Comparison of ENCODE assay signal across 8 mouse cellular contexts in the genomic region with DNA sequence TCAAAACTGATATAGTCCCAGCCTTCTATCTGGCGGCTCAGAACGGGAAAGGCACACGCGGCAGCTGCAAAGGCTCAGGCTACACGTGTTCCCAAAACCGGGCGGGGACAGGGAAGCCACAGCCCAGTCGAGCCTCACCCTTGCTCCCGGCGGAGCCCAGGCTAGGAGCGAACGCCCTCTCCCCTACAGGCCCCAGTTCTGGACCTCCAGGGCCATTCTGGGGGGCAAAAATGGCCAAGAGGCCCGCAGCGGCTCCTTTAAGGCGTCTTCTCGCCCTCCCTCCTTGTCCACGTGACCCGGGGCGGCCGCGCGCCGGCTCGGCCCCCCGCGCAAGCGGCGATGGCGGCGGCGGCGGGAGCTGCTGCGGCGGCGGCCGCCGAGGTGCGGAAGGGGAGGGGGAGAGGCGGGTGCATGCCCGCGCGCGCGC. TPM values are rescaled to one million over a fixed set of nuclear protein-coding genes. Genes with fewer than 3 reads are reported as not detected.
DNase-seq lines count a peak whose midpoint lies in the region; ATAC-seq and TF ChIP-seq lines count a peak whose summit lies in the region.

Gene C2 (minus strand): TSS at position 106 of the 427 bp plus-strand sequence.
Gene Ehmt2 (plus strand): TSS at position 310 of the 427 bp plus-strand sequence.

- intact Hi-C loops in left cerebral cortex, postnatal 14 days (cut with DNase I), result loop anchor here (5.0 kb wide), 1 partner anchor 41 kb away; no protein-coding TSS in a partner anchor

- no peak for TF ChIP-seq CTCF in cortical plate, adult 2 months (IDR thresholded peaks at IDR 0.05; ENCODE audit: extremely low read depth, insufficient read depth, low read length)

- peak; percentile 44 for ATAC-seq in inflammation-experienced regulatory T-cells, adult 6 months
- ATAC-seq in megakaryocyte-erythroid progenitor cell, adult 5-6 weeks (replicated peaks; ENCODE audit: low FRiP score, low TSS enrichment, poor library complexity, severe bottlenecking), result peak; percentile 42

- peak within 1 kb of the TSS; percentile 84 for H3K27ac ChIP-seq in cortical plate, adult 2 months (ENCODE audit: insufficient read depth, low read length)

- peak; percentile 87 for DNase-seq in adipocyte (ENCODE audit: low spot score)
- DNase-seq in gastrocnemius, postnatal 10 days, result peak; percentile 80
- peak; percentile 78 to 82 for DNase-seq in left cerebral cortex, postnatal 14 days (ENCODE audit: low spot score in 2 of 2)
- peak; percentile 91 for DNase-seq in right cerebral cortex, postnatal 25 days
- peak; percentile 89 for DNase-seq in yolk sac, embryonic 10.5 days (ENCODE audit: low spot score)

- TF ChIP-seq POLR2A in cortical plate, adult 2 months (IDR thresholded peaks at IDR 0.05; ENCODE audit: extremely low read depth, insufficient read depth, low read length), result peak; percentile 34; the same call in 1 of the 2 replicates

- H3K4me3 ChIP-seq in cortical plate, adult 2 months (ENCODE audit: insufficient read depth, low read length), result peak within 1 kb of the TSS; percentile 53

- H3K4me1 ChIP-seq in cortical plate, adult 2 months (ENCODE audit: control insufficient read depth, insufficient read depth, low read length), result peaks cover 3% of the 10 kb centered on the region; the same call in 1 of the 2 replicates

RNA-seq across cellular contexts. Expression of gene C2, which starts in this region (rescaled TPM):
- 3.2 and 3.4 TPM in 2 replicates for polyA plus RNA-seq in cortical plate, adult 2 months (2012; rRNA removed)
- total RNA-seq in gastrocnemius, postnatal 10 days (2021), result 1 to 10 TPM; 4.3 to 5.6 TPM
- polyA plus RNA-seq in inflammation-experienced regulatory T-cells, adult 6 months (2017; shearing (Covaris generic)), result 1 to 10 TPM in 1 of 3 experiments, not detected in 2; 1.4 TPM
- 1 to 10 TPM; 2.5 to 2.9 TPM for total RNA-seq in left cerebral cortex, postnatal 14 days (2021)
- 8.6 TPM in 1 of 2 replicates, not detected in the other for total RNA-seq in megakaryocyte-erythroid progenitor cell, adult 5-6 weeks (2014; fragmentation: Nextera tagmentation)
- total RNA-seq in megakaryocyte-erythroid progenitor cell, adult 5-6 weeks (2017), result 5.7 and 7.4 TPM in 2 replicates

RNA-seq across cellular contexts. Expression of gene Ehmt2, which starts in this region (rescaled TPM):
- polyA plus RNA-seq in cortical plate, adult 2 months (2012; rRNA removed), result 247 and 264 TPM in 2 replicates
- total RNA-seq in gastrocnemius, postnatal 10 days (2021), result 10 to 100 TPM; 40.9 to 53.7 TPM
- polyA plus RNA-seq in inflammation-experienced regulatory T-cells, adult 6 months (2017; shearing (Covaris generic)), result 10 to 100 TPM; 27.1 to 32.6 (median 29.4) TPM
- total RNA-seq in left cerebral cortex, postnatal 14 days (2021), result 100 to 1,000 TPM; 166 to 171 TPM
- total RNA-seq in megakaryocyte-erythroid progenitor cell, adult 5-6 weeks (2014; fragmentation: Nextera tagmentation), result 86.2 and 86.5 TPM in 2 replicates
- total RNA-seq in megakaryocyte-erythroid progenitor cell, adult 5-6 weeks (2017), result 72.7 and 83.8 TPM in 2 replicates

Comparison
In these comparisons a context has a peak if more than half of its experiments do, and no peak if none do; other contexts are left out.
1. Peak in every context shown above with its lines: DNase-seq, ATAC-seq, H3K4me3 ChIP-seq and H3K27ac ChIP-seq.